ENCODE assay signal across 10 mouse cellular contexts in genomic region chr19:14180244-14180643, GRCm38 (mm10).
DNase-seq lines count a peak whose midpoint lies in the region; ATAC-seq and TF ChIP-seq lines count a peak whose summit lies in the region.
"Had no signal": no experiment of that assay in that cellular context is flagged by ENCODE, and none has a peak within 500 bp of the region (broad histone marks: within the 10 kb centered on the region; RNA-seq: fewer than 3 reads in every experiment).

No protein-coding gene starts in this region.

- peak; percentile 39 for DNase-seq in embryo, embryonic 10 days (ENCODE audit: low spot score)
- DNase-seq in embryo, embryonic 9.5 days (ENCODE audit: extremely low spot score) = no peak
- DNase-seq in midbrain, postnatal 0 days (ENCODE audit: low spot score) = peak; percentile 17
- no peak for DNase-seq in midbrain, embryonic 11.5 days (ENCODE audit: low spot score, missing footprints)
- DNase-seq in adrenal gland, adult 18-20 months (ENCODE audit: low spot score in 2 of 2) = no peak
- DNase-seq: gastrocnemius, postnatal 25 days; right cerebral cortex, postnatal 14 days had no signal

- H3K27me3 ChIP-seq in midbrain, postnatal 0 days (ENCODE audit: insufficient read depth, low read length) = no peaks in the 10 kb centered on the region
- H3K27me3 ChIP-seq in midbrain, embryonic 11.5 days (ENCODE audit: control insufficient read depth, insufficient read depth, low read length) = no peaks in the 10 kb centered on the region
- no peaks in the 10 kb centered on the region for H3K27me3 ChIP-seq in intestine, embryonic 16.5 days (replicated peaks; ENCODE audit: control insufficient read depth, insufficient read depth, low read length)
- H3K27me3 ChIP-seq in stomach, embryonic 14.5 days (ENCODE audit: control insufficient read depth, insufficient read depth, low read length) = no peaks in the 10 kb centered on the region

- H3K4me3 ChIP-seq in midbrain, postnatal 0 days (ENCODE audit: low read depth, low read length) = no peak overlapping the region
- no peak overlapping the region for H3K4me3 ChIP-seq in midbrain, embryonic 11.5 days (ENCODE audit: low read depth, low read length)
- no peak overlapping the region for H3K4me3 ChIP-seq in intestine, embryonic 16.5 days (ENCODE audit: low read length)
- no peak overlapping the region for H3K4me3 ChIP-seq in stomach, embryonic 14.5 days (ENCODE audit: low read depth, low read length)

- TF ChIP-seq CTCF in midbrain, postnatal 0 days (IDR thresholded peaks at IDR 0.05) = no peak

- no peaks in the 10 kb centered on the region for H3K4me1 ChIP-seq in midbrain, postnatal 0 days (ENCODE audit: insufficient read depth, low read length)
- no peaks in the 10 kb centered on the region for H3K4me1 ChIP-seq in midbrain, embryonic 11.5 days (ENCODE audit: control insufficient read depth, insufficient read depth, low read length)
- no peaks in the 10 kb centered on the region for H3K4me1 ChIP-seq in intestine, embryonic 16.5 days (ENCODE audit: control insufficient read depth, insufficient read depth, low read length)
- no peaks in the 10 kb centered on the region for H3K4me1 ChIP-seq in stomach, embryonic 14.5 days (ENCODE audit: control insufficient read depth, insufficient read depth, low read length)

- no peak overlapping the region for H3K4me2 ChIP-seq in midbrain, postnatal 0 days (ENCODE audit: low read depth, low read length, poor library complexity, severe bottlenecking)
- no peak overlapping the region for H3K4me2 ChIP-seq in midbrain, embryonic 11.5 days
- H3K4me2 ChIP-seq in intestine, embryonic 16.5 days (ENCODE audit: low read depth, low read length) = no peak overlapping the region
- no peak overlapping the region for H3K4me2 ChIP-seq in stomach, embryonic 14.5 days (replicated peaks; ENCODE audit: low read depth, low read length)

- H3K9ac ChIP-seq in midbrain, postnatal 0 days (replicated peaks; ENCODE audit: low read length, poor library complexity, severe bottlenecking) = no peak overlapping the region
- H3K9ac ChIP-seq in midbrain, embryonic 11.5 days (ENCODE audit: low read length) = no peak overlapping the region
- H3K9ac ChIP-seq in intestine, embryonic 16.5 days (ENCODE audit: low read depth, low read length) = no peak overlapping the region
- H3K9ac ChIP-seq in stomach, embryonic 14.5 days (replicated peaks; ENCODE audit: low read depth, low read length) = no peak overlapping the region

- H3K36me3 ChIP-seq in midbrain, postnatal 0 days (ENCODE audit: insufficient read depth, low read length) = no peaks in the 10 kb centered on the region
- H3K36me3 ChIP-seq in midbrain, embryonic 11.5 days (ENCODE audit: control insufficient read depth, insufficient read depth, low read length) = no peaks in the 10 kb centered on the region
- no peaks in the 10 kb centered on the region for H3K36me3 ChIP-seq in intestine, embryonic 16.5 days (ENCODE audit: control insufficient read depth, insufficient read depth, low read length)
- no peaks in the 10 kb centered on the region for H3K36me3 ChIP-seq in stomach, embryonic 14.5 days (ENCODE audit: control insufficient read depth, insufficient read depth, low read length)

- H3K9me3 ChIP-seq in midbrain, postnatal 0 days (ENCODE audit: low read length) = no peaks in the 10 kb centered on the region
- no peaks in the 10 kb centered on the region for H3K9me3 ChIP-seq in midbrain, embryonic 11.5 days (ENCODE audit: control insufficient read depth, low read length)
- H3K9me3 ChIP-seq in intestine, embryonic 16.5 days (ENCODE audit: control insufficient read depth, low read length) = no peaks in the 10 kb centered on the region
- no peaks in the 10 kb centered on the region for H3K9me3 ChIP-seq in stomach, embryonic 14.5 days (ENCODE audit: control insufficient read depth, low read depth, low read length)

- no peak overlapping the region for H3K27ac ChIP-seq in midbrain, postnatal 0 days (ENCODE audit: low read depth, low read length)
- H3K27ac ChIP-seq in midbrain, embryonic 11.5 days (ENCODE audit: low read depth, low read length) = no peak overlapping the region
- H3K27ac ChIP-seq in intestine, embryonic 16.5 days (ENCODE audit: low read length) = no peak overlapping the region
- H3K27ac ChIP-seq in stomach, embryonic 14.5 days (ENCODE audit: low read length) = no peak overlapping the region

- ATAC-seq in midbrain, postnatal 0 days (ENCODE audit: low FRiP score) = no peak
- ATAC-seq in midbrain, embryonic 11.5 days (ENCODE audit: low FRiP score) = no peak
- peak; percentile 76 for ATAC-seq in intestine, embryonic 16.5 days
- peak; percentile 87; the same call in 1 of the 2 replicates for ATAC-seq in stomach, embryonic 14.5 days (ENCODE audit: insufficient number of reproducible peaks, insufficient read depth, low FRiP score, low read depth)
- no peak for ATAC-seq in megakaryocyte progenitor cell, adult 5-6 weeks (replicated peaks; ENCODE audit: poor library complexity)

- 19% methylated on average over 4 of the region's 4 CpGs for WGBS in midbrain, postnatal 0 days
- 17% methylated on average over 4 of the region's 4 CpGs for WGBS in midbrain, embryonic 11.5 days
- 25% methylated on average over 4 of the region's 4 CpGs for WGBS in intestine, embryonic 16.5 days
- WGBS in stomach, embryonic 14.5 days = 18% methylated on average over 4 of the region's 4 CpGs

Comparison
In these comparisons a context has a peak if more than half of its experiments do, and no peak if none do; other contexts are left out.
1. DNase-seq: peak in embryo, embryonic 10 days (single experiment) and midbrain, postnatal 0 days (single experiment); none in embryo, embryonic 9.5 days (single experiment), midbrain, embryonic 11.5 days (single experiment) and adrenal gland, adult 18-20 months (0 of 2).
2. ATAC-seq: peak in intestine, embryonic 16.5 days (single experiment) and stomach, embryonic 14.5 days (single experiment); none in midbrain, postnatal 0 days (single experiment), midbrain, embryonic 11.5 days (single experiment) and megakaryocyte progenitor cell, adult 5-6 weeks (single experiment).